Mouse (Mus musculus) kidney, postnatal 36 days (tissue): ENCODE data around the gene Setd7.

Experiments used
- DNase-seq, 2 experiments: peaks; one replicate each; pipeline ENCODE4 v3.0.0; 2021 to 2022; ENCODE audit warnings: mixed read lengths in 2 of 2

The Setd7 gene

GRCm38 (mm10) chr3:51468530-51468929 is 92.1 kb downstream of the Setd7 start:
- no peak for DNase-seq
